Mouse (Mus musculus): ENCODE results near the gene Gm14412. TPM values are rescaled to one million over a fixed set of nuclear protein-coding genes. Genes with fewer than 3 reads are reported as not detected.
"Not testable (repeated sequence)": the region's sequence is repeated elsewhere in the genome, so short reads cannot be mapped to it uniquely, and the experiment has no call there.

Gene Gm14412
- polyA plus RNA-seq (2016; fragmentation: Nextera tagmentation; extraction: Ambion mirVana) = 0.19 and 0.41 TPM in 2 replicates

DNA sequence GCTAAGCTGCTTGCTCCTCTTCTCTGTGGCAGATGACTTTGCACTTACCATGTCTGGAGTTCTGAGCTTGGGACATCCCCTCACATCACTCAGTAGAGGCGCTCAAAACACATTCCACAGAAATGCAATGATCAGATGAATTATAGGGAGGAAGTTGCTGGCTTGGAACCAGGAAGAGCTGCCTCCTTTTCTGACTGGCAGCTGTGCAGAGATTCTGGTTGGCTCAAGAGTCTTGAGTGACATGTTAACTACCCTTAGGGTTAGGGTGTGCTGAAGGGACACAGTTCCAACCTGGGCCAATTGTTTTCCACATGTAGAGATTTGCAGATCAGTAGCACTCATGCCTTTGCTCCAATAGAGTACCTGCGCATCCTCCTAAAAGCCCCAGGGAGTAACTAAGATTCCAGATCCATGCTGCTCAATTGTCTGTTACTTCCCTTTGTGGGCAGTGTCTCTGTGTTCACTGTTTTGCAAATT lies at the start of gene Gm14412:
Gene Gm14412 (minus strand): TSS at position 51 of the 477 bp plus-strand sequence.
- H3K4me1 ChIP-seq; DNase-seq (ENCODE audit: low spot score); H3K36me3 ChIP-seq; H3K27ac ChIP-seq; H3K9me3 ChIP-seq (replicated peaks); H3K4me3 ChIP-seq; H3K27me3 ChIP-seq (ENCODE audit: low read depth, poor library complexity, severe bottlenecking): not testable (repeated sequence)
- WGBS = 90% methylated on average over 2 of the region's 2 CpGs

DNA sequence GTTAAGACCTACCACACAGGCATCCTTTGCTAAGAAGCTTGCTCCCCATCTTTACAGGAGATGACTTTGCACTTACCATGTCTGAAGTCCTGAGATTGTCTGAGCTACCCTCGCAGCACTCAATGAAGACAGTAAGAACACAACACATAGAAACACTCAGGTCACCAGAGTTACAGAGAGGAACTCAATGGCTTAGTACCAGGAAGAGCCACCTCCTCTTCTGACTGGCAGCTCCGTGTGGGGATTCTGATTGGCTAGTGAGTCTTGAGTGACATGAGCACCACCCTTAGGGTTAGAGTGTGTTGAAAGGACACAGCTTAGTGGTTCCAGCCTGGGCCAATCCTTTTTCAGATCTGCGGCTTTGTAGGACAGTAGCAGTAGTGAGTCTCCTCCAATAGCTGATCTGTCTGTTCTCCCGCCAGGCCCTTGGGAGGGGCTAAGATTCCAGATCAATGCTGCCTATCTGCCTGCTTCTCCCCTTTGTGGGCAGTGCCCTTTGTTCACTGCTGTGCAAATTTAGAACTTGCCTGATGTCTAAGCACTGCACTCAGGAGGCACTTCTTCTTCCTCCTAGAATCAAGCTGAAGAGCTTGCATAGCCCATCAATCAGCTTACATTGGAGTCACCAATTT lies 5.7 kb upstream of the Gm14412 start:
- not testable (repeated sequence) for H3K9me3 ChIP-seq (replicated peaks); H3K27ac ChIP-seq; DNase-seq (ENCODE audit: low spot score); H3K4me3 ChIP-seq; H3K27me3 ChIP-seq (ENCODE audit: low read depth, poor library complexity, severe bottlenecking); H3K36me3 ChIP-seq; H3K4me1 ChIP-seq
- 79% methylated on average over 4 of the region's 4 CpGs for WGBS

DNA sequence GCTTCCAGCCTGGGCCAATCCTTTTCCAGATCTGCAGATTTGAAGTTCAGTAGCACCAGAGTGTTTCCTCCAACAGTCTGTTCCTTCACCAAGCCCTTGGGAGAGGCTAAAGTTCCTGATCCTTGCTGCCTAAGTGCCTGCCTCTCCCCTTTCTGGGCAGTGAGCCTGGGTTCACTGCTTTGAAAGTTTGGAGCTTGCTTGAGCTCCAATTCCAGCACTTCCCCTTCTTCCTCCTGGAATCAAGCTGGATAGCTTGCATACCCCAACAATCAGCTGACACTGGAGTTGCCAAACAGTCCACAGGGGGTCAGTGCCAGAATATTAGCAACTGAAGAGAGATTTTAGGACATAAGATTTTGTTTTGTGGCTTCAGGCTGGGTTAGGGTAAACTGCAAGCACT lies 2.7 kb downstream of the Gm14412 start:
- not testable (repeated sequence) for H3K4me1 ChIP-seq; H3K9me3 ChIP-seq (replicated peaks); DNase-seq (ENCODE audit: low spot score); H3K27me3 ChIP-seq (ENCODE audit: low read depth, poor library complexity, severe bottlenecking); H3K36me3 ChIP-seq; H3K27ac ChIP-seq; H3K4me3 ChIP-seq

DNA sequence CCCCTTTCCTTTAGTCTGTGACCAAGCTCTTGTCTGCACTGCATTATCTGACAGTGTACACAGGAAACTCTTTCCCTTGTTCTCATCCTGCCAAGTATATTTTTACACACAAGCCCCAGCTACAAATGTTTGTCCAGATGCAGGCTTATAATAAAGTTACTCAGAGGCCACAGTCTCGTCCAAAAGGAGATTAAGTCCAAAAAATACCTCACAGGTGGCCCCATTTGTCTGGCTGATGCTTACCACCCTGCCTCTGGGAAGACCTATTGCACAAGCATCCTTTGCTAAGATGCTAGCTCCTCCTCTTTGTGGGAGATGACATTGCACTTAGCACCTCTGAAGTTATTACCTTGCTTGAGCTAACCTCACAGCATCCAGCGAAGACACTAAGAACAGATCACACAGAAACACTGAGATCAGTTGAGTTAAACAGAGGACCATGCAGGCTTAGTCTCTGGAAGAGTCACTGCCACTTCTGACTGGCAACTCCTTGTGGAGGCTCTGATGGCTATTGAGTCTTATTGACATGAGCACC lies 3.3 kb downstream of the Gm14412 start:
- H3K9me3 ChIP-seq (replicated peaks); H3K27ac ChIP-seq; H3K4me1 ChIP-seq; H3K4me3 ChIP-seq; H3K36me3 ChIP-seq; DNase-seq (ENCODE audit: low spot score); H3K27me3 ChIP-seq (ENCODE audit: low read depth, poor library complexity, severe bottlenecking): not testable (repeated sequence)
- 78% methylated on average over 2 of the region's 2 CpGs for WGBS

DNA sequence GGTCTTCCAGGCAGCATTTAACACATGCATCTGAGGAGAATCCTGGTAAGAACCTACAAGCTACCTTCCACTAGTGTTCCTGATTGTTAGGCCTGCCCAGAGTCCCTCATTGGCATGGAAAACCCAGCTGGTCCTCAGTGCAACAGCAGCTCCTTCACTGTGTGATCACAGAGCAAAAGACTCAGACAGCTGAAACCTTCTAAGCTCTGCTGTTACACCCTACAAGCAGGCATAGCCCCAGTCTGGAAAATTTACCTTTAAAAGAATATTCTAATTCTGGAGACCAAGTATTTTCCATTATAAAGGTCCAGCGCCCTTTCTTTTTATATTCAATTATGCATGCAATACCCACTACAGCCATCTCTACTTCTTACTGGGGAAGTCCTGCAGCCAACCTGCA lies 5.1 kb downstream of the Gm14412 start:
- Histone ChIP-seq H3K9me3 (replicated peaks) (no peaks in the 10 kb centered on the region), H3K27ac (no peak overlapping the region), H3K36me3 (no peaks in the 10 kb centered on the region), H3K4me1 (no peaks in the 10 kb centered on the region), H3K4me3 (no peak overlapping the region), H3K27me3 (ENCODE audit: low read depth, poor library complexity, severe bottlenecking) (no peaks in the 10 kb centered on the region)
- no peak for DNase-seq (ENCODE audit: low spot score)
- WGBS = 83% methylated on average over 1 of the region's 1 CpGs

DNA sequence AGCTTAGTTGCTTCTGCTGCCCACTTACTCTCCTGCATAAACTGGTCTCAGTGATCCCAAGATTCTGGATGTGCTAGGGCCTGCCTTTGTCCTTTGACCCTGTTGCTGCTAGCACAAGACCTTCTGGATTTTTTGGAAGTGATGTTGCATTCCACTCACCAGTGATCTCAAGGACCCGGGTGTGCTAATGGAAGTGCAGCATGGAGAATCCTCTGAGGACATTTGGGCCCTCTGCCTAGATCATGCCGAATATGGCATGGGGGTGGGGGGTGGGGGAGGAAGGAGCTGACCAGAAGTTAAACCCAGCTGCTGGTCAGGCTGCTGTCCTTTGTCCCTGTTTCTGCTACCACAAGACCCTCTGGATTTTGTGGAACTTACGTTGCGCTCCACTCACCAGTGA lies 14.5 kb downstream of the Gm14412 start:
- WGBS = 92% methylated on average over 4 of the region's 4 CpGs
- not testable (repeated sequence) for H3K27ac ChIP-seq; H3K27me3 ChIP-seq (ENCODE audit: low read depth, poor library complexity, severe bottlenecking); H3K36me3 ChIP-seq; H3K4me3 ChIP-seq; H3K4me1 ChIP-seq; H3K9me3 ChIP-seq (replicated peaks); DNase-seq (ENCODE audit: low spot score)

DNA sequence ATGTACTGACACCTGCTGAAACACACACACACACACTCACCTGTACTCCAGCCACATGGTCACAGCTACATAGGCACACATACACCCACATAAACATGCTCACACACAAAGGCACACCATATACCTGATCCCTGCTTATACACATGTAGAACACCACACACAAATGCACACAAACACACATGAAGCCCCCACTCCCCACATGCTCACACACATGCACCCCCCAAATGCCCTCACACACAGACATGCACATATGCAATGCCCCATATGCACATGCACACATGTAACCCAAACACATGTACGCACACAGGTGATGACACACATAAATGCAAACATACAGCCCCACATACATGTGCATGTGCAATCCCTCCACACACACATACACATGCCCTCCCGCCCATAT lies 19.1 kb downstream of the Gm14412 start:
- no CpG with 5 or more reads among the region's 2 CpGs for WGBS
- H3K27me3 ChIP-seq (ENCODE audit: low read depth, poor library complexity, severe bottlenecking); H3K27ac ChIP-seq; H3K4me1 ChIP-seq; DNase-seq (ENCODE audit: low spot score); H3K9me3 ChIP-seq (replicated peaks); H3K36me3 ChIP-seq; H3K4me3 ChIP-seq: not testable (repeated sequence)

DNA sequence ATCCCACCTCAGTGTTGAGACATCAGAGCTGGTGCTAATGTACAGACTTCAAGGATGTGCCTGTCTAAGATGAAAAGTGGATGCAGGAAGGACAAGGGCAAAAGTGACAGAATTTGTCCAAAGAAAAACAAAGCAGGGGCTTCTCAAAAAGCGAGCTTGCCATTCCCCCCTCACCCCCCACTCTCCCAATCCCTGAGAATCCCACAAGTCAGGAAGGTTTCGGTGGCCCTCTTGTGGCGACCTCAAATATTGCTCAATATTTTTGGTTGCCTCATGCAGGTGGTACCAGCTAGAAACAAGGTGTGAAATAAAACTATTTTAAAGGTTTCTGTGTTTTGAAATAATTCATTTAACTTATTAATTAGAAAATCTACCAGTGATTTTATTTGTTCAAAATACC lies 40.4 kb downstream of the Gm14412 start:
- H3K27ac ChIP-seq; H3K36me3 ChIP-seq; DNase-seq (ENCODE audit: low spot score); H3K4me1 ChIP-seq; H3K9me3 ChIP-seq (replicated peaks); H3K27me3 ChIP-seq (ENCODE audit: low read depth, poor library complexity, severe bottlenecking); H3K4me3 ChIP-seq: not testable (repeated sequence)
- 33% methylated on average over 3 of the region's 3 CpGs for WGBS

DNA sequence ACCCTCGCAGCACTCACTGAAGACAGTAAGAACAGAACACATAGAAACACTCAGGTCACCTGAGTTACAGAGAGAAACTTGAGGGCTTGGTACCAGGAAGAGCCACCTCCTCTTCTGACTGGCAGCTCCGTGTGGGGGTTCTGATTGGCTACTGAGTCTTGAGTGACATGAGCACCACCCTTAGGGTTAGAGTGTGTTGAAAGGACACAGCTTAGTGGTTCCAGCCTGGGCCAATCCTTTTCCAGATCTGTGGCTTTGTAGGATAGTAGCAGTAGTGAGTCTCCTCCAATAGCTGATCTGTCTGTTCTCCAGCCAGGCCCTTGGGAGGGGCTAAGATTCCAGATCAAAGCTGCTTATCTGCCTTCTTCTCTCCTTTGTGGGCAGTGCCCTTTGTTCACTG lies 46.4 kb downstream of the Gm14412 start:
- H3K27ac ChIP-seq; H3K4me1 ChIP-seq; H3K4me3 ChIP-seq; H3K27me3 ChIP-seq (ENCODE audit: low read depth, poor library complexity, severe bottlenecking); H3K36me3 ChIP-seq; DNase-seq (ENCODE audit: low spot score); H3K9me3 ChIP-seq (replicated peaks): not testable (repeated sequence)
- WGBS = 79% methylated on average over 2 of the region's 2 CpGs

DNA sequence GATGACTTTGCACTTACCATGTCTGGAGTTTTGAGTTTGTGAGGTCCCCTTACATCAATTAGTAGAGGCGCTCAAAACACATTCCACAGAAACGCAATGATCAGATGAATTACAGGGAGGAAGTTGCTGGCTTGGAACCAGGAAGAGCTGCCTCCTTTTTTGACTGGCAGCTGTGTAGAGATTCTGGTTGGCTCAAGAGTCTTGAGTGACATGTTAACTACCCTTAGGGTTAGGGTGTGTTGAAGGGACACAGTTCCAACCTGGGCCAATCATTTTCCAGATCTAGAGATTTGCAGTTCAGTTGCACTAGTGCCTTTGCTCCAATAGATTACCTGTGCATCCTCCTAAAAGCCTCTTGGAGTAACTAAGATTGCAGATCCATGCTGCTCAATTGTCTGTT lies 51.9 kb downstream of the Gm14412 start:
- H3K9me3 ChIP-seq (replicated peaks); H3K4me3 ChIP-seq; H3K4me1 ChIP-seq; H3K36me3 ChIP-seq; H3K27me3 ChIP-seq (ENCODE audit: low read depth, poor library complexity, severe bottlenecking); H3K27ac ChIP-seq; DNase-seq (ENCODE audit: low spot score): not testable (repeated sequence)
- WGBS = 89% methylated on average over 2 of the region's 2 CpGs

DNA sequence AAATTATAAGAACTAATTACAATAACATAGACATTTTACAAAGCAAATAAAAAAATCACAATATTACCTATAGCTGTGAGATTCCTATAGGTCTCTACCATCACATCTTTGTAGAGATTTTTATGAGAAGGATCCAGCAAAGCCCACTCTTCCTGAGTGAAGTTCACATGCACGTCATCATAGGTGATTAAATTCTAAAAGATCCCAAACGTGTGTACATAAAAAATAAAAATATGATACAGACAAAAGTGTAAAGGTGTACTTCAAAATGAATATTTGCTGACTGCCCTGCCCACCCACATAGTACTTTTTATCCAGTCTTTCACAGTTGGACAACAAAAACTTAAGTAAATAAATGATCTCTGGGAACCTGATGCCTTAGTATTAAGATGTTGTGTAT lies 57.2 kb downstream of the Gm14412 start, which contains the start of gene Gm14409:
Gene Gm14409 (minus strand): TSS at position 101 of the 400 bp plus-strand sequence.
- not testable (repeated sequence) for DNase-seq (ENCODE audit: low spot score); H3K36me3 ChIP-seq; H3K27ac ChIP-seq; H3K4me3 ChIP-seq; H3K4me1 ChIP-seq; H3K9me3 ChIP-seq (replicated peaks); H3K27me3 ChIP-seq (ENCODE audit: low read depth, poor library complexity, severe bottlenecking)
- WGBS = no CpG with 5 or more reads among the region's 2 CpGs

Measured in limb, embryonic 10.5 days (tissue).